Mouse (Mus musculus): ENCODE measurements around the gene Ifi27.
"Not testable (repeated sequence)": the region's sequence is repeated elsewhere in the genome, so short reads cannot be mapped to it uniquely, and the experiment has no call there.

The Ifi27 gene

GRCm38 (mm10) chr12:103433986-103434731, at the start of gene Ifi27:
Gene Ifi27 (plus strand): TSS chr12:103434211.
- DNase-seq, result peak; percentile 90

GRCm38 (mm10) chr12:103388505-103389347, 45.3 kb upstream of the Ifi27 start, which contains the start of gene Otub2:
Gene Otub2 (plus strand): TSS chr12:103388682.
- peak; percentile 99 for DNase-seq

- no peak for DNase-seq
Observed at GRCm38 (mm10) chr12:103389348-103389727, 44.7 kb upstream of the Ifi27 start.

GRCm38 (mm10) chr12:103389982-103390381, 44.0 kb upstream of the Ifi27 start:
- no peak for DNase-seq

GRCm38 (mm10) chr12:103391098-103391497, 42.9 kb upstream of the Ifi27 start:
- no peak for DNase-seq

- DNase-seq, result no peak
Observed at GRCm38 (mm10) chr12:103393528-103393927, 40.5 kb upstream of the Ifi27 start.

GRCm38 (mm10) chr12:103395486-103396275, 38.3 kb upstream of the Ifi27 start:
- DNase-seq, result no peak

- DNase-seq, result peak; percentile 61
Observed at GRCm38 (mm10) chr12:103396751-103397150, 37.3 kb upstream of the Ifi27 start.

- no peak for DNase-seq
Observed at GRCm38 (mm10) chr12:103404131-103404530, 29.9 kb upstream of the Ifi27 start.

- DNase-seq, result no peak
Observed at GRCm38 (mm10) chr12:103407720-103408119, 26.3 kb upstream of the Ifi27 start, which contains the start of gene 9330161L09Rik. Gene 9330161L09Rik (minus strand): TSS chr12:103407820.

GRCm38 (mm10) chr12:103408144-103408543, 25.9 kb upstream of the Ifi27 start:
- DNase-seq, result no peak

GRCm38 (mm10) chr12:103425016-103425728, 8.8 kb upstream of the Ifi27 start:
- DNase-seq, result no peak

- DNase-seq, result peak; percentile 99
Observed at GRCm38 (mm10) chr12:103425729-103426470, 8.1 kb upstream of the Ifi27 start, which contains the start of gene Ddx24. Gene Ddx24 (minus strand): TSS chr12:103425830.

GRCm38 (mm10) chr12:103426710-103427109, 7.3 kb upstream of the Ifi27 start:
- no peak for DNase-seq

- no peak for DNase-seq
Observed at GRCm38 (mm10) chr12:103433430-103433829, 581 bp upstream of the Ifi27 start.

GRCm38 (mm10) chr12:103434861-103435260, 850 bp downstream of the Ifi27 start:
- no peak for DNase-seq

- no peak for DNase-seq
Observed at GRCm38 (mm10) chr12:103437601-103438000, 3.6 kb downstream of the Ifi27 start.

- no peak for DNase-seq
Observed at GRCm38 (mm10) chr12:103443524-103443923, 9.5 kb downstream of the Ifi27 start, which contains the start of gene Ifi27l2a. Gene Ifi27l2a (minus strand): TSS chr12:103443680.

- not testable (repeated sequence) for DNase-seq
Observed at GRCm38 (mm10) chr12:103444261-103444660, 10.2 kb downstream of the Ifi27 start.

GRCm38 (mm10) chr12:103445060-103445459, 11.0 kb downstream of the Ifi27 start:
- DNase-seq, result no peak

GRCm38 (mm10) chr12:103453361-103453760, 19.4 kb downstream of the Ifi27 start:
- no peak for DNase-seq
